Mouse (Mus musculus): ENCODE measurements at regions not wholly inside any gene's neighbourhood (a gene's known extent, or its start where the extent isn't known, plus 50 kb on each side); places are given as distances from the start of the nearest gene placed in this dataset.

DNA sequence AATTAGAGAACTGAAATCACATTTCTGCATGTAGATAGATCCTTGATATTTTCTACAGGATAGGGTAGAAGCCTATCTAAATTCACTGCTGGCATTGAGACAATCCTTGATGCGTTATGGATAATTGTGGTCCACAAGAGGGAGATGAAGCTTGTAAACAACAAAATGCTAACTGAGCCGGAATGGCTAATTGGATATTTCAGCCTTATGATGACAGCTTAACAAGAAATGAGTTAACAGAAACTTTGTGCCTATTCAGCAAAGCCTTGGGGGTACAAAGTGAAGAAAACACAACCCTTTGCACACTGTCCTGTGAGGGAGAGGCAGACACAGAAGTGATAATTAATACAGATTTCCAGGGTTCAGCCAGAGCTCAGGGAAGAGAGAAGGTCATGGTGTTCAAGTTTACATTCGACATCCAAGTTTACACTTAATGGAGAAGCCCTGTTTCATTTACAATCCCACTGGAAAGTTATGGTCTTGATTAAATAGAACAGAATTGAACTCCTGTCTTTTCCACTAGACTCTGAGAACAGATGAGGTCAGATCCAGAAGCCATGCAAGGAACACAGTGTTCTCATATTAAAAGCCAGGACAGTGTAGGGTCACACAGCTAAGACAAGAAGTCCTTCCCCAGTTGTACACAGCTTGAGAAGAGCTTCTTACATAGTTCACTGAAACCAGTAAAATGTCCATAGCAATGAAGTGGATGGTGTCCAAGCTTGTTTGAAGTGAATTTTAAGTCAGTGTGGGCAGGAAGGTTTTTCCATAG is 377.3 kb upstream of the Cd180 start:
- DNase-seq (ENCODE audit: low read depth, low spot score), result no peak
- H3K36me3 ChIP-seq (ENCODE audit: control insufficient read depth, insufficient read depth, low read length, poor library complexity, severe bottlenecking), result no peaks in the 10 kb centered on the region
- H3K27me3 ChIP-seq (ENCODE audit: control insufficient read depth, insufficient read depth, low read length, poor library complexity, severe bottlenecking), result no peaks in the 10 kb centered on the region

DNA sequence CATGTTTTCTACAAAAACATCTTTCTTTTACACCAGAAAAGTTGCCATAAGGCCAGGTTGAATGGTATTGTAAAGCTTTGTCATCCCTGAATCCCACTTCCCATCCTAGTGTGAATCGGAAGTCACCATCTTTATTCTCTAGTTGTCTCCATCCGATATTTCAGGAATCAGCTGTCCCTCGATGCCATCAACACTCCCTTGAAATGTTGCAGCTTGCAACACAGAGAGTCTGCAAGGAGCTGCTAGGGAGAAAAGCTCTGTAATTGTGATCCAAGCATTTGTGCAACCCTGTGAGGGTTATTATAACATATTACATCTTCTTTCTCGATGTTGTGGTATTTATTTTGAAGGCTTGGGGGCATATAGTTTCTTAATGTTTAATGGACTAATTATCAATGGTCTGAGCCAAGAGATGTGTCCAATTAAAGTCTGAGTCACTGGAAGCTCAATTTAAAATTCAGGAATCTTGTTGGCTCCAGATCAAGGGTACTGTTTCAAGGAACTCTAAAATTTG is 374.4 kb upstream of the Cd180 start:
- Histone ChIP-seq H3K36me3 (ENCODE audit: control insufficient read depth, insufficient read depth, low read length, poor library complexity, severe bottlenecking) (no peaks in the 10 kb centered on the region), H3K27me3 (ENCODE audit: control insufficient read depth, insufficient read depth, low read length, poor library complexity, severe bottlenecking) (no peaks in the 10 kb centered on the region)
- DNase-seq (ENCODE audit: low read depth, low spot score), result no peak

DNA sequence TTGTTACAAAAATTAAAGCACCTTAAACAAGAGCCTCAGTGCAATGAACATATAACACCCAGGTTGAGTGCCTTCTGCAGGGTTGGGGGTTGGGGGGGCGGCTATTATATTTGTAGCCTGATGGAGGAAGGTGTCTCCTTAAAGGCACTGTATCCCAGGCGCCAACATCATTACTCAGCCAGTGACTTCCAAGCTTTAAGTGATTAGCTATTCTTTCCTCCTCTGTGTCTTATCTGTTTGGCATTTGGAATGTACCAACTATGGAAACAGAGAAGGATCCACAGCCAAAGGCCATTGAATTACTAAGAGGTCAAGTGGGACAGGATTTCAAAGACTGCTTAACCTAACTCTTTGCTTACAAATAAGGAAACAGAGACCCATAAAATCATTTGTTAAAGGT is 373.9 kb upstream of the Cd180 start:
- Histone ChIP-seq H3K36me3 (ENCODE audit: control insufficient read depth, insufficient read depth, low read length, poor library complexity, severe bottlenecking) (no peaks in the 10 kb centered on the region), H3K27me3 (ENCODE audit: control insufficient read depth, insufficient read depth, low read length, poor library complexity, severe bottlenecking) (no peaks in the 10 kb centered on the region)
- no peak for DNase-seq (ENCODE audit: low read depth, low spot score)

DNA sequence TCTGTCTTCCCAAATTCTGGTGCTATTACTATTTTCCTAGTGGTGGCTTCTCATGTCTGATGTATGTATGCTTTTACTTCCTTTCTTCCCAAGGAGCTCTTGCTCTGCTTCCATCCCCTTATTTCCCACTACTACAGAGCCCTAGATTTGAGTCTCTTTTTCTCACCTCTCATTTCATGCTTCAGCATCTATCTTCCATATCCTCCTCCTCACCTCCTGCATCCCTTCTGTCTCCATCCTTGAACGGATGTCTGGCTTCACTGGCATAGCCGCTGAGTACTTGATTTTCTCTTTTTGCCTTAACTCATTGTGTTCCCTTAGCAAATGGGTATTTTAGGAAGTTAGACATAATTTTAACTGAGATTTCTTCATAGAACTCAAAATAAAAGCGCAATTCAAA is 369.5 kb upstream of the Cd180 start:
- Histone ChIP-seq H3K27me3 (ENCODE audit: control insufficient read depth, insufficient read depth, low read length, poor library complexity, severe bottlenecking) (no peaks in the 10 kb centered on the region), H3K36me3 (ENCODE audit: control insufficient read depth, insufficient read depth, low read length, poor library complexity, severe bottlenecking) (no peaks in the 10 kb centered on the region)
- DNase-seq (ENCODE audit: low read depth, low spot score), result no peak

DNA sequence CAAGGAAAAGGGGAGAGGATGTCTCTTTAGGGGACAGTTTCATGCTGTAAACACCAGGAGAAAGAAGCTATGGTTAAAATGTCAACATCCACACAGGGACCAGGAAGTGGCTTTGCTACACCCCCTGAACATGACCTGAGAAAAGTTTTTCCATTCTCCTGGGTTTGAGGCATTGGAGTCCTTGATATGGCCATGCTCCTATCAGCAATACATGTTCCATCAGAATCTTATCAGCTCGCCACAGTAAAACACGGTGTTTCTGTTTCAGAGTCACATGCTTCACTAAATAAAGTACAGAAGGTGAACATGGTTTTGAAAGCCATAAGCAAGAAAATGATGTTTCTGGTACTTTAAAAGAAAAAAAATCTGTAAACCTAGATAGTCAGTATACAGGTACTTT is 367.4 kb upstream of the Cd180 start:
- no peak for DNase-seq (ENCODE audit: low read depth, low spot score)
- no peaks in the 10 kb centered on the region for H3K36me3 ChIP-seq (ENCODE audit: control insufficient read depth, insufficient read depth, low read length, poor library complexity, severe bottlenecking)
- no peaks in the 10 kb centered on the region for H3K27me3 ChIP-seq (ENCODE audit: control insufficient read depth, insufficient read depth, low read length, poor library complexity, severe bottlenecking)

DNA sequence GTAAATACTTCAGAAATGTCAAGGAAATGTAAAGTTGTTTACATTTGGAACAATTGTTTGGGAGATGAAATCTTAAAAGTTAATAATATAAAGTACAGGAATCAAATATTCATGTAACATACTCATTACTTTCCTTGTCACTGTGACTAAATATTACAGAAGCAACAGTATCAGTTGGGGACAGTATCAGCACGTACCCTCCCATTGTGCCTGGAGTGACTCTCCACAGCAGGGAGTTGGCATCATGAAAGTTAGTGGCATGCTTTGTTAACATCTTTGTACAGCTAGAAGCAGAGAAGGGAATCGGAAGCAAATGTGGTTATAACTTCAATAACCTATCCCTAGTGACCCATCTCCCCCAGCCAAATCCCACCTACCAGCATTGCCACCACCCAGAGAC is 366.8 kb upstream of the Cd180 start:
- H3K36me3 ChIP-seq (ENCODE audit: control insufficient read depth, insufficient read depth, low read length, poor library complexity, severe bottlenecking), result no peaks in the 10 kb centered on the region
- DNase-seq (ENCODE audit: low read depth, low spot score), result no peak
- no peaks in the 10 kb centered on the region for H3K27me3 ChIP-seq (ENCODE audit: control insufficient read depth, insufficient read depth, low read length, poor library complexity, severe bottlenecking)

DNA sequence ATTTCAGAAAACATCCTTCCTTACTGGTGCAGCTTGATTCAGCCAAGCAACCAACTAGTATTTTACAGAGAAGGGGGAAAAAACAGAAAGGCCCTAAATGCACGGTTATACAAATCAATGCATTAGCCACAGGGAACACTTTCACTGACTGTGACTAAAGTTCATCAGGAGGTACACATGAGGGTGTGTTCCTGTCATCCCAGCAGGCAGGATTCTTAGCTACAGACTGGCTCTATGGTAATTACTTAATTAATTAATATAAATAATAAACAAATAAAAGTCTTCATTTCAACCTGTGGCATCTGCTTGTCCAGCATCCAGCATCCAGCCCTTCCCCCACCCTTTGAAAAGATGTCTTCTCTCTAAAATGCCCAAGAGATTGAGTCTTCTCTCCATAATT is 359.7 kb upstream of the Cd180 start:
- DNase-seq (ENCODE audit: low read depth, low spot score), result no peak
- H3K36me3 ChIP-seq (ENCODE audit: control insufficient read depth, insufficient read depth, low read length, poor library complexity, severe bottlenecking), result no peaks in the 10 kb centered on the region
- no peaks in the 10 kb centered on the region for H3K27me3 ChIP-seq (ENCODE audit: control insufficient read depth, insufficient read depth, low read length, poor library complexity, severe bottlenecking)

DNA sequence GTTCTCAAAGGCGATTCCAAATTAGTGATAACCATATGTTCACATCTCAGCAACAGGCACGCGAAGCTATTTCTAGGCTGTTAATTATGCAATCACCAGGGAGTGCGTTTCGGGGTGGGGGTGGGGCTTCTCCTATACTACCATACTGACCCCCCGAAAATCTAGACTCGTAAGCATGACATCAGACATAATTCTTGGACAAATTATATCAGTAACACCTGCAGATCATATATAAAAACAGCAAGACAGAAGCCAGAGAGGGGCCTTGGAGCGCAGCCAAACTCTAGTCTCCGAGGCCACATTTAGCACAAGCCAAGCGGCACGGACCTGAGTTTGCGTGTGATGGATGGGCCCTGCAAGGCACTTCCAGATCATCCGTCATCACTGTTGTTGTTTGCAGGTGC is 359.2 kb upstream of the Cd180 start:
- no peak for DNase-seq (ENCODE audit: low read depth, low spot score)
- Histone ChIP-seq H3K27me3 (ENCODE audit: control insufficient read depth, insufficient read depth, low read length, poor library complexity, severe bottlenecking) (no peaks in the 10 kb centered on the region), H3K36me3 (ENCODE audit: control insufficient read depth, insufficient read depth, low read length, poor library complexity, severe bottlenecking) (no peaks in the 10 kb centered on the region)

DNA sequence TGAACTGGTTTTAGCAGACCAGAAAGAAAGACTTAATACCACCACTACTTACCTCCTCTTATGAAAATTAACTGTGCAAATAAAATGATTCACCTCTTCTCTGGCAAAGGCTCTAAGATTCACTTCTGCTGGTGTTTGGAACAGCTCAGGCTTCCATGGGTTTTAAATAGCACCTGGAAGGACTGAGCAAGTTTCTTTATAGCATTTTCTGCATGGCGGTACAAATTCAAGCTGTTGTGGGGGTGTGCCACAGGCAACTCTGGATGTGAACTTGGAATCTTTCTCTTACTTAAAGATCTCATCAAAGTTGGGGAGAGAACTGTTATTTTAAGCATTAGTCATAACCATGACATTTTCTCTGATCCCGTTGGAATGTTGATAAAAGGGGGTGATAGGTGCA is 350.1 kb upstream of the Cd180 start:
- no peak for DNase-seq (ENCODE audit: low read depth, low spot score)
- H3K27me3 ChIP-seq (ENCODE audit: control insufficient read depth, insufficient read depth, low read length, poor library complexity, severe bottlenecking), result no peaks in the 10 kb centered on the region
- no peaks in the 10 kb centered on the region for H3K36me3 ChIP-seq (ENCODE audit: control insufficient read depth, insufficient read depth, low read length, poor library complexity, severe bottlenecking)

DNA sequence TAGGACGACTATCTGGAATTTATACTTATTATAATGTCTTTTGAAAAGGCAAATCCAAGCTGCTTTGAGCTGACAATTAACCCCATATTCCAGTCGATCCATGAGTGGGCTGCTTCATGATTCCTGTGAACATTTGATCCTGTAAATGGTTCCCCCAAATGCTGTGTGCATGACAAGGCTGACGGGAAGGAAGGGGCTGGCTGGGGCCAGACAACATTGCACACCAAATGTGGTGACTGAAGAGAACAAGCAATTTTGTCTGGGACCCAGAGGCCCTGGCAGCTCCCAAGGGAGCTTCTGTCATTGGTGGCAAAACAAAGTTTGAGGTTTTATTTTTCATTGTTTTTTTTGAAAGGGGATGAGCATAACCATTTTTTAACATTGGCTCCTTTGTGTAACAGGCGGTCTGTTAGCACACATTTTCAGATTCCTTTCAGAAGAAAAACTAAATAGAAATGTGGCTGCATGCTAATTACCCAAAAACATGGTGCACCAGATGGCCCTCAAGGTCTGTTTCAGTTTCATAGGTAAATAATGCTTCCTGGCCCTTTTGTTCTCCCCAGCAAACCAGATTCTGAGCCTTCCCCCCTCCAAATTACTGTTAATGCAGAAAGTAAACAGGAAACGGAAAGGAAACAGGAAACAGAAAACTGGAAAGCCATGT is 348.6 kb upstream of the Cd180 start:
- DNase-seq (ENCODE audit: low read depth, low spot score), result no peak
- Histone ChIP-seq H3K27me3 (ENCODE audit: control insufficient read depth, insufficient read depth, low read length, poor library complexity, severe bottlenecking) (no peaks in the 10 kb centered on the region), H3K36me3 (ENCODE audit: control insufficient read depth, insufficient read depth, low read length, poor library complexity, severe bottlenecking) (no peaks in the 10 kb centered on the region)

DNA sequence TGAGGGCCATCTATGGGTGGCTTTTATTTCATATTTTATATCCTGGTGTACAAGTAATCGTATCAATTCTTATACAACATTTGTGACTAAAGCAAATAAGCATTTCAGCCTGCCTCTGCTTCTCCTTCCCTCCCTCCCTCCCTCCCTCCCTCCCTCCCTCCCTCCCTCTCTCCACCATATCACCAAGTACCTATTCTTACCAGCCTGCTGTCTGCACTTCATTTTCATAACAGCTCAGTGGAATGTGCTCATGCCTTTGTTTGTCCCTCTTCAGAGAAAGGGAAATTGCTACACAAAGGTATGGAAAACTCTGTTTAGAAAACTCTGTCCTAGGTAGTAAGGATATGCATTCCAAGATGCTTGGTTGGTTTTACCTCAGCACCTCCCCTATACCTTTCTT is 343.9 kb upstream of the Cd180 start:
- no peaks in the 10 kb centered on the region for H3K27me3 ChIP-seq (ENCODE audit: control insufficient read depth, insufficient read depth, low read length, poor library complexity, severe bottlenecking)
- H3K36me3 ChIP-seq (ENCODE audit: control insufficient read depth, insufficient read depth, low read length, poor library complexity, severe bottlenecking), result no peaks in the 10 kb centered on the region
- DNase-seq (ENCODE audit: low read depth, low spot score), result no peak

DNA sequence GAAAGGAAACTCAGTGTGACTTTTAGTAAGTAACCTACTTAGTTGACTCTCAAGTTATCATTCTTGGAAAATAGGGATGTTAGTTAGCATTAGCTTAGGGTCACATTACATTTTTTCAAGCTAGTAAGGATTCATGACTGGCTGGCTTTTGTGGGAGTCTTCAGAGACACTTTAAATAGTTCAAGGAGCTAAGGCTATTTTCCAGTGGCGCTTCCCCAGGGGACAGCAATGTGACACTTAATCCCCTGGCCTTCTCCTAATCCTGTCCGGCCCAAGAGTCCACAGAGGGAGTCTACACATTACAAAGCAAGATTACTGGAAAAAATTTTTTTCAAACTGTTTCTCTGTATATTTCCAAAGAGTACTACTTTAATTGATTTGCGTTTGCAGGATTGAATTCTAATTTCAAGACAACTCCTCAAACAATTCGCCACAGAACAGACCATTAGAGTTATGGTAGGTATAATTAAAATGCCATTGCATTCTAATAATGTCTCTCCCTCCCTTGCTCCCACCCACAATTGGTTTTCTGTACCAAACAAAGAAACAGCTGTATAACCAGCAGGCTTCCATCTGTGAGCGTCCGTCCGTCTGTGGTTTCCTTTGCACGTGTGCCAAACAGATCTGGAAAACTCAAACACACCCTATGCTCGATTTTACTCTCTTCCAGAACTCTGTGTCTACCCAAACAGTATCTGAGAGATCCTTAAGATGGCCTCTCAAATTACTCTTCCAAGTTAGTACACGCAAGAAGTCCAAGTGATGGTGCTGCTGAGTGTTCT is 341.1 kb upstream of the Cd180 start:
- H3K36me3 ChIP-seq (ENCODE audit: control insufficient read depth, insufficient read depth, low read length, poor library complexity, severe bottlenecking), result no peaks in the 10 kb centered on the region
- no peaks in the 10 kb centered on the region for H3K27me3 ChIP-seq (ENCODE audit: control insufficient read depth, insufficient read depth, low read length, poor library complexity, severe bottlenecking)
- no peak for DNase-seq (ENCODE audit: low read depth, low spot score)

DNA sequence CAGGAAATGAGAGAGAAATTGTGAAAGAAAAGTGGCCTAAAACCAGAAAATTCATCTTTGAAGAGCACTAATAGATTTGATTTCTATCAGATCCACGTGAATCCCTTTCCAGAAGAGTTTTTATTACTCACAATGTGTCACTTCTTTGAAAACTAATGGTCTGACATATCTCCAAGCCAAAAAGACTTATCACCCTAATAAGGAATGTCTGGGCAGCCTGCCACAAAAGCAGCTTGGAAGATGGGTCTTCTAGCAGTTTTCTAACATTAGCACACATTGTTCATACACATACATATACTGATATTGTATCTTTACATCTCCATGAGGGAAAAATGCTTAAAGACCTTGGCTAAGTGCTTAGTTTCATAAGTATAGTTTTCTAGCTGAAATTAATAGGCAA is 337.8 kb upstream of the Cd180 start:
- DNase-seq (ENCODE audit: low read depth, low spot score), result no peak
- H3K27me3 ChIP-seq (ENCODE audit: control insufficient read depth, insufficient read depth, low read length, poor library complexity, severe bottlenecking), result no peaks in the 10 kb centered on the region
- H3K36me3 ChIP-seq (ENCODE audit: control insufficient read depth, insufficient read depth, low read length, poor library complexity, severe bottlenecking), result no peaks in the 10 kb centered on the region

DNA sequence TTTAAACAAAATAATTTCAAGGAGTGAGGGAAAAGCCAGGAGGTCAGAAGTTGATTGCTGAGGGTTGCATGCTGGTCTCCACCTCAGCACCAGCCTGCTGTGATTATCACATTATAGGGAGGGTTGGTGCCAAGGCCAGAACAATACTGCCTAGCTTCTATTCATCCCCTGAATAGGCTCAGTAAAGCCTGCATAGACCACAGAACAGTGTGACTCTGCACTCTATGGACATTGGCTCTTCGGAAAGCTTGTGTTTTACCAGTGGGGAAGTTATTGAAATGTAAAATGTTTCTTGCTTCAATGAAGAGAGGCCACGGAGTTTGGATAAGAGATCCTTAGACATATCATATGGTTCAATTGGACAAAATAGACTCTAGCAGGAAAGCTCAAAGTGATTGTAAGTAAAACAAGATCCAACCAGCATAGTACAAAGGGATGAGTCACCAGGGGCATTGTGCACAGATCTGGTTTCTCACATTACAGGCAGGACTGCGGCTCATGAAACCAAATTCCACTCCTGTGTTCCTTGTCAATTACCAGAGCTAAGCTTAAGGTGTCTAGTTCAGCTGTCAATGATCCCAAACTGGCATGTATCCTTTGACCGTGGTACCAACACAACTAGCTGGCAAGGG is 320.8 kb upstream of the Cd180 start:
- no peak for DNase-seq (ENCODE audit: low read depth, low spot score)
- Histone ChIP-seq H3K36me3 (ENCODE audit: control insufficient read depth, insufficient read depth, low read length, poor library complexity, severe bottlenecking) (no peaks in the 10 kb centered on the region), H3K27me3 (ENCODE audit: control insufficient read depth, insufficient read depth, low read length, poor library complexity, severe bottlenecking) (no peaks in the 10 kb centered on the region)

DNA sequence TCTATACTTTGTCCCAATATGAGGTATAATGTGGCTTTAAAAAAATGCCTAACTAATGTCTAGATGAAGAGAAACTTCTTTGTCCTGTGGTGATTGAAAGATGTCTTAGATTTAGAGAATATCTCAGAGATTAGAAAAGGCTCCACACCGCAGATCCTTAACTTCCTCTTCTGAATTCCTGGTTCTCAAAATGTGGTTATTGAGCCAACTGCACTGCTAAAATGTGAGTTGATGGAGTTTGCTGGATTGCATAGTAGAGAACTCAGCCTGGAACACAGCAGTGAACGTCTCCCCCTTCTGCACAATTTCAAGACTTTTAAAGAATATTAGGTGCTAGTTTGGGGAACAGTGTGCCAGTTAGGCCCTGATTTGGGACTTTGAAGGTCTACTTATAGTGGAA is 312.7 kb upstream of the Cd180 start:
- H3K27me3 ChIP-seq (ENCODE audit: control insufficient read depth, insufficient read depth, low read length, poor library complexity, severe bottlenecking), result no peaks in the 10 kb centered on the region
- H3K36me3 ChIP-seq (ENCODE audit: control insufficient read depth, insufficient read depth, low read length, poor library complexity, severe bottlenecking), result no peaks in the 10 kb centered on the region
- DNase-seq (ENCODE audit: low read depth, low spot score), result no peak
